Comparison of ENCODE assay signal across 17 mouse cellular contexts in the genomic region with DNA sequence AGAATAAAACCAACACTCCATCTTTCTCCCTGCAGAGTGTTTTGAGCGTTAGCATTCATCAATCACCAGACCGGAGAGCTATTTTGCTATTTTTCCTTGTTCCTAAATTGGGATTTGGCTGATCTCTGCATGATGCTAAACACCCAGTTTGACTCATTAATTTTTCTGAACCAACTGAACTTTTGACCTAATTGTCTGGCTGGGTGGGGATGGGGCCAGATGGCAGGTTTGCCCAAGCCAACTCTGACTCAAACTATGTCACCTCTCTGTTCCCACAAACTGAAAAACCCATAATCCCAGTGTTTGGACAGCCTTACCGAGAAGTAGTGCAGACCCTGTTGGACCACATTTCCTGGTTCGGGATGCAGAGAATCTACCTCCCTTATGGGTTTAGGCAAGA.
DNase-seq lines count a peak whose midpoint lies in the region; ATAC-seq and TF ChIP-seq lines count a peak whose summit lies in the region.
"Had no signal": no experiment of that assay in that cellular context is flagged by ENCODE, and none has a peak within 500 bp of the region (broad histone marks: within the 10 kb centered on the region; RNA-seq: fewer than 3 reads in every experiment).

No protein-coding gene starts in this region.

- no peaks in the 10 kb centered on the region for H3K27me3 ChIP-seq in kidney, adult 2 months (replicated peaks; ENCODE audit: control insufficient read depth, insufficient read depth, low read length)
- no peaks in the 10 kb centered on the region for H3K27me3 ChIP-seq in kidney, embryonic 15.5 days
- H3K27me3 ChIP-seq: forebrain, embryonic 15.5 days; heart, embryonic 13.5 days; hindbrain, embryonic 15.5 days; intestine, embryonic 15.5 days had no signal

- H3K9me3 ChIP-seq in kidney, embryonic 15.5 days (replicated peaks): no peaks in the 10 kb centered on the region
- H3K9me3 ChIP-seq: forebrain, embryonic 15.5 days; heart, embryonic 13.5 days; hindbrain, embryonic 15.5 days had no signal

- H3K9ac ChIP-seq in kidney, embryonic 15.5 days: no peak overlapping the region
- H3K9ac ChIP-seq: forebrain, embryonic 15.5 days; heart, embryonic 13.5 days; hindbrain, embryonic 15.5 days; intestine, embryonic 15.5 days had no signal

- no peak for ATAC-seq in kidney, embryonic 15.5 days (replicated peaks; ENCODE audit: low FRiP score)
- ATAC-seq in CD4-positive, CD25-positive, alpha-beta regulatory T cell, adult 4 months: no peak
- ATAC-seq: forebrain, embryonic 15.5 days; intestine, embryonic 15.5 days had no signal

- WGBS in kidney, adult 2 months: 70% methylated on average over 4 of the region's 4 CpGs
- 79% methylated on average over 4 of the region's 4 CpGs for WGBS in kidney, embryonic 15.5 days

- H3K36me3 ChIP-seq in kidney, adult 2 months (ENCODE audit: control insufficient read depth, insufficient read depth, low read length): no peaks in the 10 kb centered on the region
- no peaks in the 10 kb centered on the region for H3K36me3 ChIP-seq in kidney, embryonic 15.5 days
- H3K36me3 ChIP-seq: forebrain, embryonic 15.5 days; heart, embryonic 13.5 days; hindbrain, embryonic 15.5 days; intestine, embryonic 15.5 days had no signal

- no peak overlapping the region for H3K4me2 ChIP-seq in kidney, embryonic 15.5 days
- H3K4me2 ChIP-seq: forebrain, embryonic 15.5 days; heart, embryonic 13.5 days; hindbrain, embryonic 15.5 days; intestine, embryonic 15.5 days had no signal

- H3K27ac ChIP-seq in kidney, adult 2 months (ENCODE audit: insufficient read depth, low read depth, low read length): peak overlapping the region; percentile 51; the same call in 1 of the 2 replicates
- H3K27ac ChIP-seq in kidney, embryonic 15.5 days: no peak overlapping the region
- H3K27ac ChIP-seq: forebrain, embryonic 15.5 days; heart, embryonic 13.5 days; hindbrain, embryonic 15.5 days; intestine, embryonic 15.5 days; kidney, postnatal 0 days; left cerebral cortex, adult 2 months had no signal

- TF ChIP-seq CTCF in kidney, adult 2 months (conservative IDR thresholded peaks at IDR 0.05; ENCODE audit: insufficient read depth, insufficient read length, low read depth, low read length): no peak

- no peaks in the 10 kb centered on the region for H3K4me1 ChIP-seq in kidney, adult 2 months (ENCODE audit: control insufficient read depth, insufficient read depth, low read length)
- peaks cover 6% of the 10 kb centered on the region for H3K4me1 ChIP-seq in kidney, embryonic 15.5 days
- H3K4me1 ChIP-seq: hindbrain, embryonic 15.5 days had no signal

- no peak for TF ChIP-seq POLR2A in kidney, adult 2 months (IDR thresholded peaks at IDR 0.05; ENCODE audit: low read depth, low read length)

- DNase-seq in kidney, adult 2 months: peak; percentile 73
- peak; percentile 91 for DNase-seq in Muller cell, postnatal 12 days (ENCODE audit: inconsistent ontology term)
- DNase-seq in brain, adult 2 months (ENCODE audit: low read depth, low spot score): peak; percentile 47
- DNase-seq in cerebellum, postnatal 14 days: peak; percentile 28 to 40
- DNase-seq in heart, postnatal 4 days: no peak
- DNase-seq: embryo, embryonic 11 days; left cerebral cortex, postnatal 4 days; lung, adult 18-20 months; thymus, adult 2 months had no signal

- no peak overlapping the region for H3K4me3 ChIP-seq in kidney, adult 2 months (ENCODE audit: insufficient read depth, low read depth, low read length)
- H3K4me3 ChIP-seq in kidney, embryonic 15.5 days (replicated peaks): no peak overlapping the region
- H3K4me3 ChIP-seq: forebrain, embryonic 15.5 days; heart, embryonic 13.5 days; hindbrain, embryonic 15.5 days; intestine, embryonic 15.5 days; left cerebral cortex, adult 2 months had no signal
